Mouse (Mus musculus): ENCODE data around the gene 4933400A11Rik. TPM values are rescaled to one million over a fixed set of nuclear protein-coding genes. Genes with fewer than 3 reads are reported as not detected.

4933400A11Rik gene
- polyA plus RNA-seq, 1 experiment from 2014 or later, result 0.39 TPM

GRCm38 (mm10) chrX:169794421-169794820, 15.0 kb upstream of the 4933400A11Rik start:
- H3K27me3 ChIP-seq (ENCODE audit: insufficient read depth, poor library complexity, severe bottlenecking), result no peaks in the 10 kb centered on the region
- H3K36me3 ChIP-seq, result no peaks in the 10 kb centered on the region
- no peak overlapping the region for H3K4me3 ChIP-seq
- no peaks in the 10 kb centered on the region for H3K9me3 ChIP-seq
- WGBS, result 67% methylated on average over 4 of the region's 4 CpGs
- DNase-seq (ENCODE audit: low spot score), result no peak
- H3K27ac ChIP-seq, result no peak overlapping the region
- H3K4me1 ChIP-seq, result no peaks in the 10 kb centered on the region

GRCm38 (mm10) chrX:169792879-169793278, 13.4 kb upstream of the 4933400A11Rik start:
- no peak overlapping the region for H3K4me3 ChIP-seq
- H3K27me3 ChIP-seq (ENCODE audit: insufficient read depth, poor library complexity, severe bottlenecking), result no peaks in the 10 kb centered on the region
- DNase-seq (ENCODE audit: low spot score), result no peak
- H3K36me3 ChIP-seq, result no peaks in the 10 kb centered on the region
- no peaks in the 10 kb centered on the region for H3K9me3 ChIP-seq
- no peak overlapping the region for H3K27ac ChIP-seq
- no peaks in the 10 kb centered on the region for H3K4me1 ChIP-seq
- 29% methylated on average over 1 of the region's 1 CpGs for WGBS

GRCm38 (mm10) chrX:169789702-169790101, 10.3 kb upstream of the 4933400A11Rik start:
- Histone ChIP-seq H3K4me1 (no peaks in the 10 kb centered on the region), H3K27me3 (ENCODE audit: insufficient read depth, poor library complexity, severe bottlenecking) (no peaks in the 10 kb centered on the region)
- 78% methylated on average over 5 of the region's 5 CpGs for WGBS

GRCm38 (mm10) chrX:169758001-169758400, 21.4 kb downstream of the 4933400A11Rik start:
- no peak overlapping the region for H3K27ac ChIP-seq
- no peak overlapping the region for H3K4me3 ChIP-seq
- 68% methylated on average over 3 of the region's 3 CpGs for WGBS
- H3K9me3 ChIP-seq, result no peaks in the 10 kb centered on the region
- no peaks in the 10 kb centered on the region for H3K4me1 ChIP-seq
- H3K27me3 ChIP-seq (ENCODE audit: insufficient read depth, poor library complexity, severe bottlenecking), result no peaks in the 10 kb centered on the region
- no peaks in the 10 kb centered on the region for H3K36me3 ChIP-seq
- DNase-seq (ENCODE audit: low spot score), result no peak

More at GRCm38 (mm10) chrX:169789702-169790101, 10.3 kb upstream of the 4933400A11Rik start:
- no peak overlapping the region for H3K27ac ChIP-seq
- no peak for DNase-seq (ENCODE audit: low spot score)
- no peaks in the 10 kb centered on the region for H3K36me3 ChIP-seq
- no peak overlapping the region for H3K4me3 ChIP-seq
- H3K9me3 ChIP-seq, result no peaks in the 10 kb centered on the region

- no peaks in the 10 kb centered on the region for H3K27me3 ChIP-seq (ENCODE audit: insufficient read depth, poor library complexity, severe bottlenecking)
- WGBS, result 68% methylated on average over 3 of the region's 3 CpGs
- DNase-seq (ENCODE audit: low spot score), result no peak
- H3K36me3 ChIP-seq, result no peaks in the 10 kb centered on the region
- H3K4me1 ChIP-seq, result no peaks in the 10 kb centered on the region
- no peak overlapping the region for H3K4me3 ChIP-seq
- no peaks in the 10 kb centered on the region for H3K9me3 ChIP-seq
- H3K27ac ChIP-seq, result no peak overlapping the region
Observed at GRCm38 (mm10) chrX:169735387-169735969, 44.0 kb downstream of the 4933400A11Rik start.

Other genes with a start within 250 kb of the 4933400A11Rik start
- gene Mid1, start 94.4 kb downstream of the 4933400A11Rik start, polyA plus RNA-seq (2016; fragmentation: Nextera tagmentation; extraction: Ambion mirVana), result 9.6 and 12.0 TPM in 2 replicates
- gene Gm21887, start 230.0 kb upstream of the 4933400A11Rik start, polyA plus RNA-seq (2016; fragmentation: Nextera tagmentation; extraction: Ambion mirVana), result 121 and 172 TPM in 2 replicates

All from heart, embryonic 10.5 days (tissue).